Mouse (Mus musculus) hindbrain, embryonic 12.5 days (tissue): ENCODE measurements around the gene Stra8. TPM values are rescaled to one million over a fixed set of nuclear protein-coding genes. Genes with fewer than 3 reads are reported as not detected.
A peak's percentile ranks its signal among the peaks of the same experiment; 100 is the strongest.

Source experiments
- ATAC-seq: fragments of 200-750 bp; cut with Nextera tagmentation; 2 replicates; pipeline ENCODE4 v1.8.0; 2017; ENCODE audit warnings: moderate TSS enrichment; ENCODE audit not compliant: low FRiP score
- H3K27ac ChIP-seq: fragments of 300-500 bp; sonication (generic); 2 replicates; pipeline ENCODE4 v1.5.1; 2016; ENCODE audit warnings: mild to moderate bottlenecking
- H3K27me3 ChIP-seq: fragments of 300-500 bp; sonication (generic); 2 replicates; pipeline ENCODE4 v1.6.1; 2016; ENCODE audit warnings: mild to moderate bottlenecking
- H3K36me3 ChIP-seq: fragments of 300-500 bp; sonication (generic); 2 replicates; pipeline ENCODE4 v1.6.1; 2016; ENCODE audit warnings: mild to moderate bottlenecking
- H3K4me1 ChIP-seq: fragments of 300-500 bp; sonication (generic); 2 replicates; pipeline ENCODE4 v1.6.1; 2016
- H3K4me2 ChIP-seq: fragments of 300-500 bp; sonication (generic); replicated peaks from 2 replicates; pipeline ENCODE4 v1.6.1; 2016; ENCODE audit warnings: mild to moderate bottlenecking
- H3K4me3 ChIP-seq: fragments of 300-500 bp; sonication (generic); 2 replicates; pipeline ENCODE4 v1.5.1; 2016; ENCODE audit warnings: mild to moderate bottlenecking
- H3K9ac ChIP-seq: fragments of 300-500 bp; sonication (generic); 2 replicates; pipeline ENCODE4 v1.6.1; 2016; ENCODE audit warnings: mild to moderate bottlenecking, moderate library complexity
- H3K9me3 ChIP-seq: fragments of 300-500 bp; sonication (generic); replicated peaks from 2 replicates; pipeline ENCODE4 v1.6.1; 2016; ENCODE audit warnings: mild to moderate bottlenecking
- WGBS: fragments of 180-500 bp; shearing (Covaris S2); methylation state at CpG from one replicate; pipeline ENCODE4 v1.1.7; 2016; 5-methylcytosine and 5-hydroxymethylcytosine counted together
- polyA plus RNA-seq: library from polyadenylated mRNA; unstranded; fragments of >200 nt; fragmentation: Nextera tagmentation; extraction: Ambion mirVana; gene quantifications from 2 replicates; pipeline ENCODE4 v1.2.1, GENCODE M21; 2016

Gene Stra8
- polyA plus RNA-seq, 1 experiment from 2014 or later: not detected

DNA sequence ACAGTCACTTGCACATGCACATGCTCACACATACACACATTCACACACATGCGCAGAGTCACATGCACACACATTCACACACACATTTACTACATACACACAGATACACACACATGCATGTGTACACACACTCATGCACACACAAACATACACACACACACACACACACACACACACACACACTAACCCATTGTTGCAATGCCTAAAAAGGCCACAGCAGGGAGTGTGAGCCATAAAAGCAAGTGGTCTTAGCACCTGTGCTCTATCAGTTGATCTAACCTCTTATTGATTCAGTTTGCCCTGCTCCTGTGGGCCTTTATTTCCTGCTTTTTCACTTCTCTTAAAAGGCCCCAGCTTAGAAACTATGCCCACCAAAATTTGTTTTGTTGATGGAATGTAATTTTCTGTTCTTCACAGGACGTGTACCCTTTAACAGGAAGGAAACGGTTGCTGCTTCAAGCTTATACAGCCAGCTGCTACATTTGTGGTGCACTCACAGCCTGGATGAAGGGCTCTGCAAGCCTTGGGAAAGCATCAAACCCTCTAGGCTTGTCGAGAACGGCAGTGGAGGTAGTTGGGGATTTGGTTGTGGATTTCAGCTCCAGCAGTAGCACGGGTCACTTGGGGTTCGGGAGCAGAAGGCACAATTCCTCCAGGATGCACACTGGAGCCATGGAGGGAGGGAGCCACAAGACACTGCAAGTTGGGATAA lies 32.1 kb downstream of the Stra8 start:
- Histone ChIP-seq H3K36me3 (no peaks in the 10 kb centered on the region), H3K27me3 (peaks cover 3% of the 10 kb centered on the region; the same call in 1 of the 2 replicates), H3K4me2 (no peak overlapping the region), H3K9ac (no peak overlapping the region), H3K9me3 (no peaks in the 10 kb centered on the region), H3K27ac (no peak overlapping the region), H3K4me3 (no peak overlapping the region), H3K4me1 (peaks cover 15% of the 10 kb centered on the region; the same call in 1 of the 2 replicates)
- no peak for ATAC-seq
- WGBS: 78% methylated on average over 7 of the region's 7 CpGs

GRCm38 (mm10) chr6:34954926-34955861 lies 35.2 kb downstream of the Stra8 start:
- Histone ChIP-seq H3K27ac (no peak overlapping the region), H3K27me3 (no peaks in the 10 kb centered on the region), H3K36me3 (no peaks in the 10 kb centered on the region), H3K4me2 (peak overlapping the region; percentile 43), H3K9ac (no peak overlapping the region), H3K9me3 (no peaks in the 10 kb centered on the region), H3K4me3 (no peak overlapping the region), H3K4me1 (peaks cover 13% of the 10 kb centered on the region; the same call in 1 of the 2 replicates)
- 58% methylated on average over 18 of the region's 18 CpGs for WGBS
- peak; percentile 79 for ATAC-seq

- Histone ChIP-seq H3K36me3 (no peaks in the 10 kb centered on the region), H3K9ac (no peak overlapping the region), H3K27ac (no peak overlapping the region), H3K4me3 (no peak overlapping the region), H3K9me3 (no peaks in the 10 kb centered on the region), H3K27me3 (no peaks in the 10 kb centered on the region), H3K4me1 (peaks cover 13% of the 10 kb centered on the region; the same call in 1 of the 2 replicates), H3K4me2 (peak overlapping the region; percentile 43)
- ATAC-seq: no peak
- WGBS: 38% methylated on average over 8 of the region's 8 CpGs
Measured at GRCm38 (mm10) chr6:34955862-34956241, 35.9 kb downstream of the Stra8 start.

- H3K9ac ChIP-seq: no peak overlapping the region
- no peaks in the 10 kb centered on the region for H3K9me3 ChIP-seq
- H3K27ac ChIP-seq: no peak overlapping the region
- H3K4me3 ChIP-seq: no peak overlapping the region
- WGBS: 86% methylated on average over 7 of the region's 7 CpGs
- no peak for ATAC-seq
- H3K27me3 ChIP-seq: no peaks in the 10 kb centered on the region
- no peaks in the 10 kb centered on the region for H3K36me3 ChIP-seq
- peaks cover 13% of the 10 kb centered on the region; the same call in 1 of the 2 replicates for H3K4me1 ChIP-seq
- H3K4me2 ChIP-seq: no peak overlapping the region
Measured at GRCm38 (mm10) chr6:34959131-34959530, 39.2 kb downstream of the Stra8 start.

DNA sequence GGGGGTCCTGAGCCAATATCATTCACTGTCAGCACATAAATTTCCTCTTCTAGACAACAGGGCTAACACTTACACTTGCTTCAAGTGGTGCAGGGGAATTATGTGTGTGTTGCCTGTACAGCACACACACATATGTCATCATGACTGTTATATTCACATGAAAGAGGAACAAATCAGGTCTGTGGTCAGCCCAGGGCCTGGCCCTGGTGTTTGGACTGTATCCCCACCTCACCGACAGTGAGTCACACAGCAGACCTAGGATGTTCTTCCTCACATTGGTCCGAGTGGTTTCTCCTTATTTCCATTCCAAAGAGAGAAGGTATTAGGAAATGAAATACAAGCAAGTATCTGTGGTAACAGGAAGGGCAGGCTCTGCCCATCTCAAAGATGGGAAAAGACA lies 44.6 kb downstream of the Stra8 start:
- no peak overlapping the region for H3K27ac ChIP-seq
- 88% methylated on average over 2 of the region's 2 CpGs for whole genome bisulfite sequencing
- no peak overlapping the region for H3K4me3 ChIP-seq
- ATAC-seq: no peak
- H3K4me1 ChIP-seq: no peaks in the 10 kb centered on the region
- no peaks in the 10 kb centered on the region for H3K9me3 ChIP-seq
- no peak overlapping the region for H3K4me2 ChIP-seq
- no peaks in the 10 kb centered on the region for H3K36me3 ChIP-seq
- no peak overlapping the region for H3K9ac ChIP-seq
- H3K27me3 ChIP-seq: no peaks in the 10 kb centered on the region

DNA sequence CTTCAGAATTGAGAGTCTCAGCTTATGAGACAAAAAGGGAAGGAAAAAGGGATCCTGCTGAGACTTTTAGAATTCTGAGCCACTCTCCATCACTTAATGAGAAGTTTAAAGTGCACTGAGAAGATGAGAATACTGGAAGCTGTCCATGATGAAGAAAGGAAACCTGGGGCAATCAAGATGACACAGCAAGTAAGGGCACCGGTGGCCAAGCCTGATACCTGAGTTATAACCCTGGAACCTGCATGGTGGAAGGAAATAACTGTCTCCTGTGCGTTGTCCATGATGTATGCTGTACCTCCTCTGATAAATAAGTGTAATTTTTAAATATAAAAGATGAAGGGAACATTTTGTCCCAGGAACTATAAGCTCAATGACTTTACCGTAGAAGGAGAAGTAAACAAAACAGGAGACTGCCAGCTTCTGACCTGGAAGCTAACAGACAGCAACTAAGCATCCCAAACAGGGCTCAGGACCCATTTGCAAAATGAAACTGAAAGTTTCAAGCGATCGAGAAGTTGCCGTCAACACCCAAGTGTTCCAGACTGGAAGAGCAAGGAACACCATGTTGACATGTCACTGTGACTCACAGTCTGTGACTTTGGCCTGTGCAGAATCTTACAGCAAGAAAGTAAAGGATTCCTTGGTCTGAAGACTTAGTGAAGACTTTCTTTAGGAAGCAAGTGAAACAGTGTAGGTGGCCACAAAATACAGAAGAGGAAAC lies 46.0 kb downstream of the Stra8 start:
- ATAC-seq: no peak
- 95% methylated on average over 6 of the region's 6 CpGs for WGBS
- no peak overlapping the region for H3K27ac ChIP-seq

DNA sequence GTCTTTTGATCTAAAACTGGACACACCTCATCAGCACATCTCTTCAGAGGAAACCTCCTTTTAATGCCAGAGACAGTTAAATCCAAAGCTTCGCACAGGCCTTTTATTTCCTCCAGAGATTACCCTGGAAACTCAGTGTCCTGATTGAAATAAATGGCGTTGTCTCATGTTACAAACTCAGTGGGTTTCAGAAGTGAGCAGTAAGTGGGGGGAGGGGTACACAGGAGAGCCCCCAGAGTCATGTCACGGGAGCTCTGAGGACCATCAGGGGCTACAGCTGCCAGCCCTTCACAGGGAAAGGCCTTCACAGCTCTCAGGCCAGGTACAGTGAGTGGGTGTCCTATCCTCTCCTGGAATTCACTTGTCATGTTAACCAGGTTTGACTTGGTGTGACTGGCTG lies 51.2 kb downstream of the Stra8 start:
- H3K9ac ChIP-seq: no peak overlapping the region
- H3K9me3 ChIP-seq: no peaks in the 10 kb centered on the region
- H3K4me1 ChIP-seq: 0 out of 2 replicates have a peak, but pooled peaks cover 3% of the 10 kb centered on the region
- no peaks in the 10 kb centered on the region for H3K27me3 ChIP-seq
- WGBS: 43% methylated on average over 3 of the region's 3 CpGs
- no peak for ATAC-seq
- H3K27ac ChIP-seq: no peak overlapping the region
- no peaks in the 10 kb centered on the region for H3K36me3 ChIP-seq
- no peak overlapping the region for H3K4me3 ChIP-seq
- H3K4me2 ChIP-seq: no peak overlapping the region

More for the DNA sequence above, 46.0 kb downstream of the Stra8 start:
- H3K4me2 ChIP-seq: no peak overlapping the region
- no peaks in the 10 kb centered on the region for H3K9me3 ChIP-seq
- H3K27me3 ChIP-seq: no peaks in the 10 kb centered on the region
- no peak overlapping the region for H3K9ac ChIP-seq
- no peaks in the 10 kb centered on the region for H3K4me1 ChIP-seq
- no peaks in the 10 kb centered on the region for H3K36me3 ChIP-seq
- no peak overlapping the region for H3K4me3 ChIP-seq

DNA sequence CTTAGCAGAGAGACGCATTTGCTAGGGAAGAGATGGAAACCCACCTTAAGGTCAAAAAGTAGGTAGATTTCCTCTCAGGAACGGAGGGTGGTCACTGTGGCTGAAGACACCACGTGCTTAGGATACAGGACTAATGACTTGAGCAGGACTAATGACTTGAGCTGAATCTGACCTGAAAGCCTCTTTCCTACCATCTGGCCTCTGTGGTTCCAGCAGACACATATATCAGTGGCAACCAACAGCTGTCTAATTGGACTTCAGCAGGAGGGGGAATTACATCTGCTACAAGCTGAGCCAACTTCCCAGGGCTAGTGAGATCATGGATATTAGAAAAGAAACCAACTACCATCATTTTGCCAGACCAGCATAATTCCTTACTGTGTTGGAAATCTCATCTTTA lies 59.3 kb downstream of the Stra8 start:
- Histone ChIP-seq H3K4me2 (no peak overlapping the region), H3K4me3 (no peak overlapping the region), H3K36me3 (no peaks in the 10 kb centered on the region), H3K4me1 (no peaks in the 10 kb centered on the region), H3K9me3 (no peaks in the 10 kb centered on the region), H3K27me3 (no peaks in the 10 kb centered on the region), H3K27ac (no peak overlapping the region), H3K9ac (no peak overlapping the region)
- 80% methylated on average over 3 of the region's 3 CpGs for WGBS
- ATAC-seq: no peak

DNA sequence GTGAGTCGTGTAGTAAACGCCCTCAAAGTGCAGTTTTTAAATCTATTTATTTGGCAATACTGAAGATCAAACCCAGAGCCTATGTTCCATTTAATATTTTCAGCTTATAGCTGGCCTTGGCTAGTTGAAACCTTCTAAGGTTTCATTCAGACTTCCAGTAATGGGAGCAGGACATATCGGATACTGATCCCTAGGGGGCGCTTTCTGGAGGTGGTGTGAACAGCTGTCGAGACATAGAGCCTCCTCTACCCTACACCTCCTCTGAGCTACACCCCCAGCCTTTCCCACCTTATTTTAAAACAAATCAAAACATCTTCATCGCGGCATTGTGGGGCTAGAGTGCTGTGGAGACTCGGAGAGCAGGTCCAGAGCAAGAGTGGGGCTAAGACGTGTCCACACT lies 60.7 kb downstream of the Stra8 start:
- Histone ChIP-seq H3K27me3 (no peaks in the 10 kb centered on the region), H3K9me3 (no peaks in the 10 kb centered on the region), H3K9ac (no peak overlapping the region), H3K4me1 (no peaks in the 10 kb centered on the region), H3K27ac (no peak overlapping the region), H3K4me2 (no peak overlapping the region), H3K4me3 (no peak overlapping the region), H3K36me3 (no peaks in the 10 kb centered on the region)
- 62% methylated on average over 9 of the region's 9 CpGs for WGBS
- no peak for ATAC-seq

GRCm38 (mm10) chr6:34987085-34987645 lies 67.2 kb downstream of the Stra8 start:
- no peak overlapping the region for H3K9ac ChIP-seq
- no peak overlapping the region for H3K4me2 ChIP-seq
- no peak for ATAC-seq
- peaks cover 15% of the 10 kb centered on the region for H3K4me1 ChIP-seq
- no peaks in the 10 kb centered on the region for H3K27me3 ChIP-seq
- no peaks in the 10 kb centered on the region for H3K9me3 ChIP-seq
- H3K27ac ChIP-seq: no peak overlapping the region
- no peak overlapping the region for H3K4me3 ChIP-seq
- WGBS: 89% methylated on average over 12 of the region's 12 CpGs
- no peaks in the 10 kb centered on the region for H3K36me3 ChIP-seq

DNA sequence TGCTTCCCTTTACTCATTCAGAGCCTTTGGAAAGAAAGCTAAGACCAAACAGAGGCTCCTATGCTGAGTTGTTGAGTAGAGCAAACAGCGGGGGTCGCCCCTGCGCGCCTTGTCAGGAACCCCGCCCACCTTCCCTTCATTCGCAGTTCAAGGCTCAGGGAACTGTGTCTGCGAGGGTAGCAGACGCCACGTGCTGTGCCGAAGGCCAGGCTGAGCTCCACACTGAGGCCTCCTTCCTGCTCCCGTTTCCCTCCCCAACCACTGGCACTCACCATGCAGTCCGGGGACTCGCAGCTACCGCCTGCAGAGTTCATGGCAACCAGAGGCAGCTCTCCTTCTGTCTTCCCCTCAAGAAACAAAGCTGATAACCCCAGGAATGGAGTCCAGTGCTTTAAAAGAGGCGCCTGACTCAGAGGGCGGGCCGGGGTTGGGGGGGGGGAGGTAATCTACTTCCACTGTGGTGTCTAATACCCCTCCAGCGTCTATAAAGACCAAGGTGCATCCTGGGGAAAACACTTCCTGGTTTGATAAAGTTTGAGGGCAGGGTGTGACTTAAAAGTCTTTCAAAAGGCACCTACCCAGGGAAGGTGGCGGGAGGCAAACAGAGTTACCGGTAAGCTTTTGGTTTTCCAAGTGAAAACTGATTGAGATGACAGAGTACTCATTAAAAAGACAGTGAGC lies 68.3 kb downstream of the Stra8 start, which contains the start of gene Slc23a4:
Slc23a4 (minus strand) TSS at position 324 of the 681 bp plus-strand sequence.
- Histone ChIP-seq H3K9ac (no peak within 1 kb of the TSS), H3K27ac (no peak within 1 kb of the TSS)
- WGBS: 9% methylated on average over 20 of the region's 20 CpGs

More for the DNA sequence above, 68.3 kb downstream of the Stra8 start, which contains the start of gene Slc23a4:
- H3K4me1 ChIP-seq: peaks cover 15% of the 10 kb centered on the region
- no peak within 1 kb of the TSS for H3K4me3 ChIP-seq
- H3K36me3 ChIP-seq: no peaks in the 10 kb centered on the region
- H3K4me2 ChIP-seq: peak within 1 kb of the TSS; percentile 40
- H3K27me3 ChIP-seq: no peaks in the 10 kb centered on the region
- peak; percentile 67 for ATAC-seq
- no peaks in the 10 kb centered on the region for H3K9me3 ChIP-seq
